Comparison of ENCODE assay signal across 29 mouse cellular contexts in genomic region chr3:80774005-80774764, GRCm38 (mm10). TPM values are rescaled to one million over a fixed set of nuclear protein-coding genes. Genes with fewer than 3 reads are reported as not detected.
DNase-seq lines count a peak whose midpoint lies in the region; ATAC-seq and TF ChIP-seq lines count a peak whose summit lies in the region.
"Had no signal": no experiment of that assay in that cellular context is flagged by ENCODE, and none has a peak within 500 bp of the region (broad histone marks: within the 10 kb centered on the region; RNA-seq: fewer than 3 reads in every experiment).

No protein-coding gene starts in this region.

- 75% methylated on average over 4 of the region's 4 CpGs for WGBS in forebrain, embryonic 11.5 days
- WGBS in forebrain, embryonic 10.5 days: 88% methylated on average over 4 of the region's 4 CpGs
- 54% methylated on average over 4 of the region's 4 CpGs for WGBS in hindbrain, embryonic 15.5 days
- 83% methylated on average over 4 of the region's 4 CpGs for WGBS in hindbrain, embryonic 10.5 days
- 46% methylated on average over 4 of the region's 4 CpGs for WGBS in forebrain, postnatal 0 days
- 87% methylated on average over 4 of the region's 4 CpGs for WGBS in midbrain, embryonic 11.5 days

- H3K4me2 ChIP-seq in forebrain, embryonic 11.5 days (ENCODE audit: low read depth, low read length, severe bottlenecking): no peak overlapping the region
- H3K4me2 ChIP-seq in hindbrain, embryonic 15.5 days: no peak overlapping the region
- H3K4me2 ChIP-seq in forebrain, postnatal 0 days (ENCODE audit: low read depth): no peak overlapping the region
- no peak overlapping the region for H3K4me2 ChIP-seq in midbrain, embryonic 11.5 days
- H3K4me2 ChIP-seq: embryonic facial prominence, embryonic 13.5 days; heart, embryonic 12.5 days; kidney, embryonic 15.5 days; limb, embryonic 13.5 days; liver, embryonic 11.5 days; lung, embryonic 15.5 days; midbrain, embryonic 13.5 days had no signal

- H3K4me3 ChIP-seq in forebrain, embryonic 11.5 days (ENCODE audit: low read depth, low read length): no peak overlapping the region
- H3K4me3 ChIP-seq in forebrain, embryonic 10.5 days: no peak overlapping the region
- no peak overlapping the region for H3K4me3 ChIP-seq in hindbrain, embryonic 15.5 days
- no peak overlapping the region for H3K4me3 ChIP-seq in hindbrain, embryonic 10.5 days
- no peak overlapping the region for H3K4me3 ChIP-seq in forebrain, postnatal 0 days (ENCODE audit: low read depth, low read length)
- H3K4me3 ChIP-seq in midbrain, embryonic 11.5 days (ENCODE audit: low read depth, low read length): no peak overlapping the region
- H3K4me3 ChIP-seq: embryonic facial prominence, embryonic 13.5 days; heart, adult 2 months; heart, embryonic 12.5 days; kidney, embryonic 15.5 days; limb, embryonic 13.5 days; lung, embryonic 15.5 days; midbrain, embryonic 13.5 days had no signal

- DNase-seq in forebrain, embryonic 11.5 days (ENCODE audit: low spot score): no peak
- no peak for DNase-seq in forebrain, embryonic 10.5 days (ENCODE audit: extremely low spot score, low spot score)
- no peak for DNase-seq in hindbrain, embryonic 10.5 days (ENCODE audit: low spot score)
- DNase-seq in brain, adult 2 months (ENCODE audit: low read depth, low spot score): peak; percentile 71
- peak; percentile 33 for DNase-seq in forebrain, postnatal 0 days
- DNase-seq in gastrocnemius, postnatal 14 days: no peak
- DNase-seq in midbrain, embryonic 11.5 days (ENCODE audit: low spot score, missing footprints): no peak
- DNase-seq: adrenal gland, adult 2 months; cerebellum, adult 18-20 months; cerebellum, postnatal 10 days; heart, adult 2 months; heart, postnatal 4 days; kidney, adult 18-20 months; kidney, postnatal 25 days; thymus, postnatal 14 days had no signal

- intact Hi-C loops in gastrocnemius, postnatal 14 days (cut with DNase I; ENCODE audit: low total_unique reads): no loop called here

- no peak overlapping the region for H3K27ac ChIP-seq in forebrain, embryonic 11.5 days (ENCODE audit: low read depth, low read length)
- H3K27ac ChIP-seq in forebrain, embryonic 10.5 days: no peak overlapping the region
- H3K27ac ChIP-seq in hindbrain, embryonic 15.5 days (replicated peaks): no peak overlapping the region
- no peak overlapping the region for H3K27ac ChIP-seq in hindbrain, embryonic 10.5 days
- no peak overlapping the region for H3K27ac ChIP-seq in forebrain, postnatal 0 days (ENCODE audit: low read depth, low read length)
- H3K27ac ChIP-seq in midbrain, embryonic 11.5 days (ENCODE audit: low read depth, low read length): no peak overlapping the region
- H3K27ac ChIP-seq: embryonic facial prominence, embryonic 13.5 days; heart, adult 2 months; kidney, embryonic 15.5 days; limb, embryonic 13.5 days; lung, embryonic 15.5 days; midbrain, embryonic 13.5 days had no signal

- H3K36me3 ChIP-seq in forebrain, embryonic 11.5 days (ENCODE audit: control insufficient read depth, insufficient read depth, low read length): no peaks in the 10 kb centered on the region
- no peaks in the 10 kb centered on the region for H3K36me3 ChIP-seq in forebrain, embryonic 10.5 days (replicated peaks)
- H3K36me3 ChIP-seq in hindbrain, embryonic 15.5 days: no peaks in the 10 kb centered on the region
- H3K36me3 ChIP-seq in hindbrain, embryonic 10.5 days: no peaks in the 10 kb centered on the region
- no peaks in the 10 kb centered on the region for H3K36me3 ChIP-seq in forebrain, postnatal 0 days (ENCODE audit: insufficient read depth)
- no peaks in the 10 kb centered on the region for H3K36me3 ChIP-seq in midbrain, embryonic 11.5 days (ENCODE audit: control insufficient read depth, insufficient read depth, low read length)
- H3K36me3 ChIP-seq: embryonic facial prominence, embryonic 13.5 days; heart, embryonic 12.5 days; kidney, embryonic 15.5 days; limb, embryonic 13.5 days; lung, embryonic 15.5 days; midbrain, embryonic 13.5 days had no signal

- ATAC-seq in forebrain, embryonic 11.5 days (replicated peaks; ENCODE audit: low FRiP score): 0 out of 2 replicates have a peak, but pooled peaks have one; percentile 46
- 0 out of 2 replicates have a peak, but pooled peaks have one; percentile 54 for ATAC-seq in hindbrain, embryonic 15.5 days (ENCODE audit: low FRiP score, low read depth)
- ATAC-seq in forebrain, postnatal 0 days: peak; percentile 85
- no peak for ATAC-seq in midbrain, embryonic 11.5 days (ENCODE audit: low FRiP score)
- ATAC-seq: activated CD4-positive, CD25-positive, alpha-beta regulatory T cell, adult 4 months; midbrain, embryonic 13.5 days had no signal

- no peak for TF ChIP-seq CTCF in forebrain, postnatal 0 days (IDR thresholded peaks at IDR 0.05; ENCODE audit: low read depth)

- no peaks in the 10 kb centered on the region for H3K9me3 ChIP-seq in forebrain, embryonic 11.5 days (ENCODE audit: control insufficient read depth, low read length)
- H3K9me3 ChIP-seq in forebrain, embryonic 10.5 days: no peaks in the 10 kb centered on the region
- H3K9me3 ChIP-seq in hindbrain, embryonic 15.5 days: no peaks in the 10 kb centered on the region
- H3K9me3 ChIP-seq in hindbrain, embryonic 10.5 days: no peaks in the 10 kb centered on the region
- H3K9me3 ChIP-seq in forebrain, postnatal 0 days (ENCODE audit: low read length): no peaks in the 10 kb centered on the region
- H3K9me3 ChIP-seq in midbrain, embryonic 11.5 days (ENCODE audit: control insufficient read depth, low read length): no peaks in the 10 kb centered on the region
- H3K9me3 ChIP-seq: embryonic facial prominence, embryonic 13.5 days; heart, embryonic 12.5 days; kidney, embryonic 15.5 days; limb, embryonic 13.5 days; lung, embryonic 15.5 days; midbrain, embryonic 13.5 days had no signal

- no peak overlapping the region for H3K9ac ChIP-seq in forebrain, embryonic 11.5 days (ENCODE audit: low read length)
- H3K9ac ChIP-seq in hindbrain, embryonic 15.5 days: no peak overlapping the region
- H3K9ac ChIP-seq in forebrain, postnatal 0 days: no peak overlapping the region
- H3K9ac ChIP-seq in midbrain, embryonic 11.5 days (ENCODE audit: low read length): no peak overlapping the region
- H3K9ac ChIP-seq: embryonic facial prominence, embryonic 13.5 days; heart, embryonic 12.5 days; kidney, embryonic 15.5 days; limb, embryonic 13.5 days; lung, embryonic 15.5 days; midbrain, embryonic 13.5 days had no signal

- H3K4me1 ChIP-seq in forebrain, embryonic 11.5 days (replicated peaks; ENCODE audit: control insufficient read depth, insufficient read depth, low read length): no peaks in the 10 kb centered on the region
- H3K4me1 ChIP-seq in forebrain, embryonic 10.5 days: no peaks in the 10 kb centered on the region
- H3K4me1 ChIP-seq in hindbrain, embryonic 15.5 days (replicated peaks): no peaks in the 10 kb centered on the region
- no peaks in the 10 kb centered on the region for H3K4me1 ChIP-seq in hindbrain, embryonic 10.5 days (replicated peaks)
- H3K4me1 ChIP-seq in forebrain, postnatal 0 days (ENCODE audit: insufficient read depth): no peaks in the 10 kb centered on the region
- no peaks in the 10 kb centered on the region for H3K4me1 ChIP-seq in midbrain, embryonic 11.5 days (ENCODE audit: control insufficient read depth, insufficient read depth, low read length)
- H3K4me1 ChIP-seq: embryonic facial prominence, embryonic 13.5 days; heart, embryonic 12.5 days; kidney, embryonic 15.5 days; limb, embryonic 13.5 days; lung, embryonic 15.5 days; midbrain, embryonic 13.5 days had no signal

- H3K27me3 ChIP-seq in forebrain, embryonic 11.5 days (ENCODE audit: control insufficient read depth, insufficient read depth, low read length): no peaks in the 10 kb centered on the region
- no peaks in the 10 kb centered on the region for H3K27me3 ChIP-seq in forebrain, embryonic 10.5 days (ENCODE audit: poor library complexity, severe bottlenecking)
- no peaks in the 10 kb centered on the region for H3K27me3 ChIP-seq in hindbrain, embryonic 15.5 days
- no peaks in the 10 kb centered on the region for H3K27me3 ChIP-seq in hindbrain, embryonic 10.5 days (ENCODE audit: insufficient read depth, poor library complexity, severe bottlenecking)
- H3K27me3 ChIP-seq in forebrain, postnatal 0 days (ENCODE audit: insufficient read depth, low read length): no peaks in the 10 kb centered on the region
- no peaks in the 10 kb centered on the region for H3K27me3 ChIP-seq in midbrain, embryonic 11.5 days (ENCODE audit: control insufficient read depth, insufficient read depth, low read length)
- H3K27me3 ChIP-seq: CH12.LX; embryonic facial prominence, embryonic 13.5 days; heart, embryonic 12.5 days; kidney, embryonic 15.5 days; limb, embryonic 13.5 days; lung, embryonic 15.5 days; midbrain, embryonic 13.5 days had no signal

RNA-seq across cellular contexts. Expression of gene Gria2, which starts 28.4 kb away (rescaled TPM):
- 14.6 and 14.7 TPM in 2 replicates for polyA plus RNA-seq in forebrain, embryonic 11.5 days (2014; fragmentation: Nextera tagmentation; extraction: Ambion mirVana)
- polyA plus RNA-seq in forebrain, embryonic 10.5 days (2016; fragmentation: Nextera tagmentation; extraction: Ambion mirVana): 1.0 and 1.8 TPM in 2 replicates
- 158 and 174 TPM in 2 replicates for polyA plus RNA-seq in hindbrain, embryonic 15.5 days (2015; fragmentation: Nextera tagmentation; extraction: Ambion mirVana)
- polyA plus RNA-seq in hindbrain, embryonic 10.5 days (2016; fragmentation: Nextera tagmentation; extraction: Ambion mirVana): 3.0 and 9.9 TPM in 2 replicates
- 281 and 308 TPM in 2 replicates for total RNA-seq in forebrain, postnatal 0 days (2014; rRNA removed)
- polyA plus RNA-seq in forebrain, postnatal 0 days (2015; fragmentation: Nextera tagmentation; extraction: Ambion mirVana): 101 and 159 TPM in 2 replicates
- total RNA-seq in gastrocnemius, postnatal 14 days (2021): under 1 TPM; 0.14 to 0.18 TPM
- 12.0 and 13.9 TPM in 2 replicates for polyA plus RNA-seq in midbrain, embryonic 11.5 days (2014; fragmentation: Nextera tagmentation; extraction: Ambion mirVana)
- total RNA-seq: CH12.LX; common myeloid progenitor, adult 5-6 weeks; ES-E14; megakaryocyte, adult 5-6 weeks had no signal
- polyA plus RNA-seq: C2C12; heart, adult 2 months had no signal

Comparison
In these comparisons a context has a peak if more than half of its experiments do, and no peak if none do; other contexts are left out.
1. DNase-seq: peak in brain, adult 2 months (single experiment) and forebrain, postnatal 0 days (single experiment); none in forebrain, embryonic 11.5 days (single experiment), forebrain, embryonic 10.5 days (single experiment), hindbrain, embryonic 10.5 days (single experiment), gastrocnemius, postnatal 14 days (single experiment) and midbrain, embryonic 11.5 days (single experiment).